Mouse (Mus musculus) CH12.LX (cell line): ENCODE results near the gene Cldn14. TPM values are rescaled to one million over a fixed set of nuclear protein-coding genes. Genes with fewer than 3 reads are reported as not detected.

Experiments used
- DNase-seq: peaks from one replicate; pipeline ENCODE4 v3.0.0-alpha.2; 2013; ENCODE audit errors: extremely low read depth
- H3K27ac ChIP-seq: 2 replicates; pipeline ENCODE4 v1.5.1; 2012; ENCODE audit warnings: low read depth, mild to moderate bottlenecking, control low read depth, moderate library complexity; ENCODE audit not compliant: insufficient read depth
- H3K27me3 ChIP-seq: replicated peaks from 2 replicates; pipeline ENCODE3; 2012; ENCODE audit warnings: inconsistent platforms
- H3K36me3 ChIP-seq, 2 experiments: replicated peaks in 1 of 2; 2 replicates each; pipeline versions ENCODE3 to v1.6.1; 2012; ENCODE audit warnings: inconsistent platforms in 1 of 2, low read length in 1 of 2, mild to moderate bottlenecking in 1 of 2, mixed read lengths in 1 of 2, moderate library complexity in 1 of 2; ENCODE audit not compliant: control insufficient read depth in 1 of 2, insufficient read depth in 1 of 2
- H3K4me1 ChIP-seq, 2 experiments: 2 replicates each; pipeline ENCODE4 v1.6.1; 2012; ENCODE audit warnings: inconsistent platforms in 1 of 2, moderate library complexity in 1 of 2; ENCODE audit not compliant: insufficient read depth in 2 of 2, control insufficient read depth in 1 of 2
- H3K4me2 ChIP-seq: 2 replicates; pipeline ENCODE4 v1.6.1; 2012; ENCODE audit warnings: low read depth, mild to moderate bottlenecking, control low read depth; ENCODE audit not compliant: poor library complexity, insufficient read depth, severe bottlenecking
- H3K4me3 ChIP-seq, 3 experiments: fragments of 150-350 bp in 1 of 3; sonication (generic) in 1 of 3; replicated peaks in 1 of 3; 2 replicates each; pipeline versions ENCODE3 to v1.5.1; 2011 to 2012; ENCODE audit warnings: low read depth in 2 of 3, low read length in 2 of 3, mild to moderate bottlenecking in 2 of 3, moderate library complexity in 2 of 3, control low read depth in 1 of 3, improper control_type of control experiment in 1 of 3, inconsistent platforms in 1 of 3, mixed read lengths in 1 of 3; ENCODE audit not compliant: poor library complexity in 1 of 3
- H3K79me2 ChIP-seq: replicated peaks from 2 replicates; pipeline ENCODE4 v1.6.1; 2012; ENCODE audit warnings: mild to moderate bottlenecking, moderate library complexity; ENCODE audit not compliant: control insufficient read depth, poor library complexity, insufficient read depth, severe bottlenecking; ENCODE audit errors: extremely low read depth
- H3K9ac ChIP-seq: 2 replicates; pipeline ENCODE4 v1.6.1; 2012; ENCODE audit warnings: low read depth, mild to moderate bottlenecking, control low read depth, moderate library complexity; ENCODE audit not compliant: insufficient read depth
- H3K9me3 ChIP-seq: replicated peaks from 2 replicates; pipeline ENCODE3; 2012; ENCODE audit warnings: low read length, inconsistent platforms, mixed read lengths
- BHLHE40 ChIP-seq: IDR thresholded peaks from 2 replicates; pipeline ENCODE4 v1.6.1; 2011; ENCODE audit warnings: mild to moderate bottlenecking, low read depth, low read length, improper control_type of control experiment
- CHD1 ChIP-seq: IDR thresholded peaks from 2 replicates; pipeline ENCODE4 v1.6.1; 2012; ENCODE audit warnings: low read depth, low read length, improper control_type of control experiment, inconsistent platforms
- CHD2 ChIP-seq: IDR thresholded peaks from 2 replicates; pipeline ENCODE4 v1.6.1; 2011; ENCODE audit warnings: low read length, improper control_type of control experiment
- E2F4 ChIP-seq: IDR thresholded peaks from 2 replicates; pipeline ENCODE4 v1.6.1; 2011; ENCODE audit warnings: low read depth, low read length, improper control_type of control experiment; ENCODE audit not compliant: insufficient replicate concordance
- ELF1 ChIP-seq: IDR thresholded peaks from 2 replicates; pipeline ENCODE4 v1.6.1; 2014; ENCODE audit warnings: low read depth, mild to moderate bottlenecking, inconsistent platforms, low read length, improper control_type of control experiment
- EP300 ChIP-seq: IDR thresholded peaks from 2 replicates; pipeline ENCODE4 v1.6.1; 2011; ENCODE audit warnings: low read length, improper control_type of control experiment
- ETS1 ChIP-seq: conservative IDR thresholded peaks from 2 replicates; pipeline ENCODE4 v1.6.1; 2012; ENCODE audit warnings: low read depth, mild to moderate bottlenecking, inconsistent platforms, low read length, improper control_type of control experiment, moderate library complexity
- HCFC1 ChIP-seq: IDR thresholded peaks from 2 replicates; pipeline ENCODE4 v1.6.1; 2012; ENCODE audit warnings: low read depth, mild to moderate bottlenecking, inconsistent platforms, low read length, improper control_type of control experiment
- IRF4 ChIP-seq: IDR thresholded peaks from 2 replicates; pipeline ENCODE4 v1.6.1; 2014; ENCODE audit warnings: low read depth, mild to moderate bottlenecking, inconsistent platforms, low read length, improper control_type of control experiment
- JUN ChIP-seq: IDR thresholded peaks from 2 replicates; pipeline ENCODE4 v1.6.1; 2011; ENCODE audit warnings: low read depth, mild to moderate bottlenecking, low read length, improper control_type of control experiment, moderate library complexity; ENCODE audit not compliant: insufficient read depth
- KAT2A ChIP-seq: IDR thresholded peaks from 2 replicates; pipeline ENCODE4 v1.6.1; 2012; ENCODE audit warnings: low read length, improper control_type of control experiment, inconsistent platforms; ENCODE audit not compliant: insufficient replicate concordance
- MAFK ChIP-seq: IDR thresholded peaks from 2 replicates; pipeline ENCODE4 v1.6.1; 2011; ENCODE audit warnings: low read length, improper control_type of control experiment; ENCODE audit not compliant: insufficient replicate concordance
- MAX ChIP-seq: IDR thresholded peaks from 2 replicates; pipeline ENCODE4 v1.6.1; 2011; ENCODE audit warnings: low read length, improper control_type of control experiment
- MAZ ChIP-seq: IDR thresholded peaks from 2 replicates; pipeline ENCODE4 v1.6.1; 2012; ENCODE audit warnings: low read depth, mild to moderate bottlenecking, inconsistent platforms, low read length, improper control_type of control experiment, moderate library complexity
- MEF2A ChIP-seq: IDR thresholded peaks from 2 replicates; pipeline ENCODE4 v1.6.1; 2014; ENCODE audit warnings: low read depth, mild to moderate bottlenecking, inconsistent platforms, low read length, improper control_type of control experiment, borderline replicate concordance
- MXI1 ChIP-seq: IDR thresholded peaks from 2 replicates; pipeline ENCODE4 v1.6.1; 2011; ENCODE audit warnings: mild to moderate bottlenecking, low read depth, low read length, improper control_type of control experiment
- MYC ChIP-seq: IDR thresholded peaks from 2 replicates; pipeline ENCODE4 v1.6.1; 2011; ENCODE audit warnings: low read depth, mild to moderate bottlenecking, improper control_type of control experiment, low read length
- NELFE ChIP-seq: IDR thresholded peaks from 2 replicates; pipeline ENCODE4 v1.6.1; 2011; ENCODE audit warnings: low read depth, low read length, improper control_type of control experiment
- NRF1 ChIP-seq: IDR thresholded peaks from 2 replicates; pipeline ENCODE4 v1.6.1; 2014; ENCODE audit warnings: low read depth, mild to moderate bottlenecking, inconsistent platforms, low read length, improper control_type of control experiment, moderate library complexity
- POLR2A ChIP-seq: IDR thresholded peaks from 2 replicates; pipeline ENCODE4 v1.6.1; 2011; ENCODE audit warnings: low read depth, mild to moderate bottlenecking, improper control_type of control experiment, low read length
- POLR2AphosphoS2 ChIP-seq: IDR thresholded peaks from 2 replicates; pipeline ENCODE4 v1.6.1; 2011; ENCODE audit warnings: low read depth, low read length, improper control_type of control experiment
- RCOR1 ChIP-seq: conservative IDR thresholded peaks from 2 replicates; pipeline ENCODE4 v1.6.1; 2012; ENCODE audit warnings: low read depth, mild to moderate bottlenecking, inconsistent platforms, low read length, improper control_type of control experiment
- SMC3 ChIP-seq: IDR thresholded peaks from 2 replicates; pipeline ENCODE4 v1.6.1; 2011; ENCODE audit warnings: low read depth, low read length, improper control_type of control experiment
- UBTF ChIP-seq: IDR thresholded peaks from 2 replicates; pipeline ENCODE4 v1.6.1; 2012; ENCODE audit warnings: low read depth, mild to moderate bottlenecking, inconsistent platforms, low read length, improper control_type of control experiment, moderate library complexity
- USF2 ChIP-seq: conservative IDR thresholded peaks from 2 replicates; pipeline ENCODE4 v1.6.1; 2011; ENCODE audit warnings: low read depth, low read length, improper control_type of control experiment
- ZKSCAN1 ChIP-seq: IDR thresholded peaks from 2 replicates; pipeline ENCODE4 v1.6.1; 2012; ENCODE audit warnings: low read depth, inconsistent platforms, low read length, improper control_type of control experiment, borderline replicate concordance
- ZMIZ1 ChIP-seq: IDR thresholded peaks from 2 replicates; pipeline ENCODE4 v1.6.1; 2012; ENCODE audit warnings: low read depth, mild to moderate bottlenecking, inconsistent platforms, low read length, improper control_type of control experiment
- ZNF384 ChIP-seq: IDR thresholded peaks from 2 replicates; pipeline ENCODE4 v1.6.1; 2012; ENCODE audit warnings: low read depth, low read length, improper control_type of control experiment, inconsistent platforms
- dilution Hi-C: fragments of 300-500 bp; cut with MboI; formaldehyde crosslinking; loops from 2 replicates; pipeline ENCODE4 v1.14.3; 2020; ENCODE audit warnings: low sequenced_read_pairs; ENCODE audit not compliant: extremely low pct_unique_long_range_greater_than_20kb, extremely low pct_ligation_motif_present
- in situ Hi-C: fragments of 300-500 bp; cut with MboI; formaldehyde crosslinking; loops from 3 replicates; pipeline ENCODE4 v1.14.3; 2019; ENCODE audit warnings: low sequenced_read_pairs, low pct_ligation_motif_present, low pct_unique_long_range_greater_than_20kb, mixed read lengths
- polyA plus RNA-seq: library from polyadenylated mRNA; unstranded; fragments of >175 nt; gene quantifications from 2 replicates; pipeline ENCODE4 v1.2.1, GENCODE M21; 2012; ENCODE audit warnings: low read depth; ENCODE audit not compliant: insufficient read length
- total RNA-seq, 2 experiments: library from RNA; depleted of rRNA; stranded (reverse); fragments of 300-350 nt in 1 of 2; fragments of >200 nt in 1 of 2; gene quantifications; 2 replicates each; pipeline ENCODE4 v1.2.3; 2012 to 2014

The Cldn14 gene
- total and polyA plus RNA-seq, 3 experiments: 0.15 to 0.25 (median 0.21) TPM

DNA sequence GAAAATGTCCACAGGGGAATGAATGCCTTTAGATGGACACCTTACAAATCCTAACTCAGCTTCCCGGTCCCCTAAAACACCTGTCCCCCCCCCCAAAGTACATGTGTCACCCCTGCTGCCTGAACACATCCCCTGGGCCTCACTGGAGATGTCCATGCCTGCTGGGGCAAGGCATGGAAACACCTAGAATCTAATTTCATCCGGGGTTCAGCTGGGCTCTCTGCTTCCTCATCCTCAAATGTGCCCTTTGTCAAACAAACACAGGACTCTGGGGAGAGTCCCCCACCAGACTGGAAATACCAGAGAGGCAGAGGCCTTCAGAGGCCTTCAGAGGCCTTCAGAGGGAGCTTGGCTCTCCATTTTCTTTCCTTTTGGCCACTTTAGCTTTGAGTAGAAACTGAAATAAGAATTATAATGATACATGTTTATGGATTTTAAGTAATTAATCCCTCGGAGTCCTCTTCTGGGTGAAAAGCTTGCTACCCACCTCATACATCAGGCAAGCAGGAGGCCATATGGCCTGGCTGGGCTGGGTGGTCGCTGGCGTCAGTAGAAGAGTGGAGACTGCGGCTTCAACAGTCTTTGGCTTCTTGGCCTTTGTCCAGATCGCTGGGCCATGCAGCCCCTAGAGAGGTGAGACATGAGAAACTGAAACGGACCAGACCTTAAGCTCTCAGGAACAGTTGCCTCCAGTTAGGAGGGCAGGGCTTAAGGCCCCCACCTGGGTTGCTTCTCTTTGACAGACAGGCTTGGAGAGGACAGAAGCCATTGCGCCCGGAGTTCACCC is 66.7 kb downstream of the Cldn14 start (continued):
- peak; percentile 57 for TF ChIP-seq POLR2A
- peak; percentile 81 for TF ChIP-seq RCOR1
- TF ChIP-seq UBTF: no peak
- TF ChIP-seq E2F4: no peak

DNA sequence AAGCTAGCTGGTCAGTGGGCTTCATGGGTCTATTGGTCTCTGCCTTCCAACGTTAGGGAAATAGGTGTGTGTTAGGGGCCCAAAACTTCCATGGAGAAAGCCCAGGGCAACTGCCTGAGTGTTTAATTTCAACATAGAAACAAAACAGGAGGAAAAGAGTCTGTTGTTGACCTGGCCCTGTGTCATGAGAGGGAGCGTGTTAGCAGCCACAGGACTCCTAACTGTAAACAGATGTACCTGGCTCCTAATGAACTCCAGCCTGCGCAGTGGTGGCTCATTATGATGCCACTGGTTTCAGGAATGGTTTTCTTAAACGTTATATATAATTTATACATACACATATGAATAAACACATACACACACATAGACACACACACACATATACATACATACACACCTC is 68.7 kb downstream of the Cldn14 start:
- TF ChIP-seq MEF2A (no peak), ELF1 (no peak)
- dilution Hi-C loops: no loop called here
- H3K4me1 ChIP-seq: peaks cover 27 to 81% of the 10 kb centered on the region in 2 experiments
- no peak overlapping the region for H3K4me3 ChIP-seq
- no peak overlapping the region; the same call in 1 of the 2 replicates for H3K27ac ChIP-seq
- no peaks in the 10 kb centered on the region for H3K36me3 ChIP-seq
- H3K9me3 ChIP-seq: no peaks in the 10 kb centered on the region
- H3K9ac ChIP-seq: no peak overlapping the region
- H3K79me2 ChIP-seq: no peaks in the 10 kb centered on the region
- DNase-seq: no peak
- no peak overlapping the region for H3K4me2 ChIP-seq
- in situ Hi-C loops: loop anchor here (5.0 to 10.0 kb wide), 2 partner anchors 72 to 325 kb away; no protein-coding TSS in a partner anchor
- H3K27me3 ChIP-seq: no peaks in the 10 kb centered on the region

DNA sequence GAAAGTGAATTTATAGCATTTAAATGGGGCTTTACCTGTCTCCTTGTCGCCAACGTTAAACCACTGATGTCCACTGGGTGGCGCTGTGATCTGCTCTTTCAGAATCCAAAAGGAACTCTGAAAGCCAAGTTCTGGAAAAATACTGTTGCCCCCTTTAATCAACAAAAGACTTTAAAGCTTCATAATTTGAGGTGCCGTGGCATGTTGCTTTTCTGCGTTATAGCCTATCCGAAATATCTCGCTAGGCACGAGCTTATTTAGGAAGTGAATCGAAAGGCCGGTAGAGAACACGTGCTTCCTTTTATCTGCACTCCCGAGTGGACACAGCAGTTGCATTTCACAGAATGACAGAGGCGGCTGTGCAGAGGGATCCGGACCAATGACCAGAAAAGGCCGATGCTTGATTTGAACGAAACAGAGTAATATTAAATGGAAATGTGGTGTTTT is 70.2 kb downstream of the Cldn14 start:
- H3K9ac ChIP-seq: peak overlapping the region; percentile 36; the same call in 1 of the 2 replicates
- no peaks in the 10 kb centered on the region for H3K79me2 ChIP-seq
- H3K27me3 ChIP-seq: no peaks in the 10 kb centered on the region
- TF ChIP-seq MXI1 (peak; percentile 96), CHD1 (peak; percentile 71; the same call in 1 of the 2 replicates), KAT2A (no peak), NRF1 (0 out of 2 replicates have a peak, but pooled peaks have one; percentile 2), ZMIZ1 (no peak), SMC3 (peak; percentile 84), ETS1 (peak; percentile 35; the same call in 1 of the 2 replicates), MAFK (no peak), CHD2 (no peak), POLR2AphosphoS2 (no peak), ZNF384 (no peak), JUN (no peak; the same call in 1 of the 2 replicates), UBTF (no peak), MYC (peak; percentile 99), HCFC1 (peak; percentile 45), USF2 (peak; percentile 43; the same call in 1 of the 2 replicates), IRF4 (peak; percentile 67), MEF2A (peak; percentile 38; the same call in 1 of the 2 replicates), NELFE (no peak), MAZ (peak; percentile 34), ZKSCAN1 (no peak), MAX (peak; percentile 99), EP300 (peak; percentile 32; the same call in 1 of the 2 replicates), BHLHE40 (peak; percentile 95), ELF1 (peak; percentile 41)

More for the DNA sequence above, 70.2 kb downstream of the Cldn14 start:
- in situ Hi-C loops (no loop called here), dilution Hi-C loops (no loop called here)
- DNase-seq: peak; percentile 91
- Histone ChIP-seq H3K36me3 (no peaks in the 10 kb centered on the region), H3K4me1 (peaks cover 30 to 86% of the 10 kb centered on the region in 2 experiments), H3K4me3 (peak overlapping the region in 2 of 3 experiments; percentile 27 to 31), H3K4me2 (peak overlapping the region; percentile 83), H3K9me3 (no peaks in the 10 kb centered on the region), H3K27ac (0 out of 2 replicates have a peak overlapping the region, but pooled peaks have one; percentile 7)
